Mouse (Mus musculus) Patski (cell line): Measurements from ENCODE around the gene Efcc1. TPM values are rescaled to one million over a fixed set of nuclear protein-coding genes. Genes with fewer than 3 reads are reported as not detected.
"Not testable (repeated sequence)": the region's sequence is repeated elsewhere in the genome, so short reads cannot be mapped to it uniquely, and the experiment has no call there.

ENCODE experiments used
- ATAC-seq: fragments of 100-300 bp; one replicate; pipeline ENCODE4 v1.8.0; 2021
- CTCF ChIA-PET: fragments of 350-600 bp; sonication (Branson Sonifier 250); formaldehyde crosslinking; loops from one replicate; lab custom pipeline; 2022; ENCODE audit warnings: inconsistent platforms; lab: Charles Lee
- POLR2A ChIA-PET: fragments of 350-600 bp; sonication (Branson Sonifier 250); formaldehyde crosslinking; loops from one replicate; lab custom pipeline; 2022; ENCODE audit warnings: antibody characterized with exemption, inconsistent platforms; lab: Charles Lee
- DNase-seq: peaks from one replicate; pipeline ENCODE4 v3.0.0-alpha.2; 2011; ENCODE audit warnings: low read depth, low spot score
- H3K27me3 ChIP-seq: fragments of 371-371 bp; one replicate; pipeline ENCODE4 v1.5.1; 2021
- CTCF ChIP-seq: fragments of 100-300 bp; IDR thresholded peaks from one replicate; pipeline ENCODE4 v1.5.1; 2021
- in situ Hi-C: fragments of 300-500 bp; cut with MboI; formaldehyde crosslinking; loops from 3 replicates; pipeline ENCODE4 v1.11.1; 2018; ENCODE audit warnings: low pct_unique_long_range_greater_than_20kb, mixed read lengths
- polyA plus RNA-seq: library from polyadenylated mRNA; unstranded; gene quantifications from one replicate; pipeline ENCODE4 v1.2.3, GENCODE M21; 2021

Efcc1 gene
- polyA plus RNA-seq, 1 experiment from 2014 or later, result 0.10 TPM

DNA sequence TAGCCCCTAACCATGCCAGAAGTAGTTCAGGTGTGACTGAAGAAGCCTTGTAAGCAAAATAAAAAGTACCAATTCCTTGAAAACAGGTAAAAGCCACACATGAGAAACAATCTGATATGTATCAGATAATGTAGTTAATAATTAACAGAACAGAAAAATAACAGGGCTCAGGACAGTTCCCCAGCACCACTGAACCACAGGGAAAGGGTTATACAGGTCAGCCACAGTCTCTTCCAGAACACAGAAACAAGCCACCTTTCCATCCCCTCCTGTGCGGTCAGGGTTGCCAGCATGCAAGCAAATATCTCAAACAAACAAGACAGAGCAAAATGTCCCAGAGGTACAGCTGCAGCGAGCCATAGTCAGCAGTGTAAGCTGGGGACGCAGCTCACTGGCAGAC is 28.7 kb downstream of the Efcc1 start:
- DNase-seq (no peak), ATAC-seq (no peak)
- CTCF ChIA-PET, result no interaction called here
- POLR2A ChIA-PET, result no interaction called here
- no peaks in the 10 kb centered on the region for H3K27me3 ChIP-seq
- no peak for TF ChIP-seq CTCF
- in situ Hi-C loops, result no loop called here

- DNase-seq (no peak), ATAC-seq (no peak)
- no peak for TF ChIP-seq CTCF
- H3K27me3 ChIP-seq, result no peaks in the 10 kb centered on the region
- in situ Hi-C loops, result no loop called here
- POLR2A ChIA-PET, result no interaction called here
- CTCF ChIA-PET, result no interaction called here
These were observed 29.2 kb downstream of the Efcc1 start for GRCm38 (mm10) chr6:87759850-87760249.

DNA sequence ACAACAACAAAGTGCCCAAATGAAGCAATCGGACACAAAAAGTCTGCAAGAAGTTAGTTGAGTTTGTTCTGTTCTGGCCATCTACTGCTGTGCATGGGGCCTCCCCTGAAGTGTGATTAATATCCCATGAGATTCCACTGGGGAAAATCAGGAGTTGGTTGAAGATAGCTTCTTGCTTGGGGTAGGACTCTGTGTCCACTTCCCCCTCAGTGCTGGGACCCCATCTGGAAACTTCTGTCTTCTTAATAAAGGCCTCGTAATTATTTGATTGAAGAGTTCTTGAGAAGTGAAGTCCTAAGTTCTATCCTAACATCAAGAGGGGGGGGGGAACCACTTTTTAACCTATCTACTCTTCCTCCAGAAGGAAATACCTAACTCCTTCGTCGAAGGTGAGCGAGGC is 31.5 kb downstream of the Efcc1 start:
- no peak for DNase-seq
- in situ Hi-C loops, result no loop called here
- no peak for TF ChIP-seq CTCF
- no peaks in the 10 kb centered on the region for H3K27me3 ChIP-seq
- ChIA-PET CTCF (no interaction called here), POLR2A (interaction anchor here (1.3 kb wide), 1 partner anchor 9 kb away, joined by 3 read pairs; no protein-coding TSS in a partner anchor)
- ATAC-seq, result no peak

- peak; percentile 72 for TF ChIP-seq CTCF
- DNase-seq, result no peak
- in situ Hi-C loops, result no loop called here
- POLR2A ChIA-PET, result interaction anchor here (0.6 to 1.3 kb wide), 2 partner anchors 11 to 988 kb away, joined by 3 read pairs; no protein-coding TSS in a partner anchor
- CTCF ChIA-PET, result interaction anchor here (1.0 to 1.4 kb wide), 2 partner anchors 46 to 234 kb away, joined by 3 read pairs; no protein-coding TSS in a partner anchor
- ATAC-seq, result peak; percentile 39
- H3K27me3 ChIP-seq, result no peaks in the 10 kb centered on the region
These were observed 33.0 kb downstream of the Efcc1 start for GRCm38 (mm10) chr6:87763376-87764280.

DNA sequence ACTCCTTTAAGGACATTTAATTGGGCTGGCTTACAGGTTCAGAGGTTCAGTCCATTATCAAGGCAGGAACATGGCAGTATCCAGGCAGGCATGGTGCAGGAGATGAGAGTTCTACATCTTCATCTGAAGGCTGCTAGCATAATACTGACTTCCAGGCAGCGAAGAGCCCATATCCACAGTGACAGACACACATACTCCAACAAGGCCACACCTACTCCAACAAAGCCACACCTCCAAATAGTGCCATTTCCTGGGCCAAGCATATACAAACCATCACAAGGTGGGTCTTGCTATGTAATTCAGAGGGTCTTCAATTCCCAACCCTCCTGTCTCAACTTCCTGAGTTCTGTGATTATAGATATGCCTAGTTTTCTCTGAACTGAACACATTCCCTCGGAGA is 33.6 kb downstream of the Efcc1 start:
- ATAC-seq, in situ Hi-C loops, POLR2A ChIA-PET, H3K27me3 ChIP-seq, DNase-seq: not testable (repeated sequence)
- CTCF ChIA-PET, result interaction anchor here (1.0 to 1.4 kb wide), 2 partner anchors 45 to 234 kb away, joined by 3 read pairs; no protein-coding TSS in a partner anchor

DNA sequence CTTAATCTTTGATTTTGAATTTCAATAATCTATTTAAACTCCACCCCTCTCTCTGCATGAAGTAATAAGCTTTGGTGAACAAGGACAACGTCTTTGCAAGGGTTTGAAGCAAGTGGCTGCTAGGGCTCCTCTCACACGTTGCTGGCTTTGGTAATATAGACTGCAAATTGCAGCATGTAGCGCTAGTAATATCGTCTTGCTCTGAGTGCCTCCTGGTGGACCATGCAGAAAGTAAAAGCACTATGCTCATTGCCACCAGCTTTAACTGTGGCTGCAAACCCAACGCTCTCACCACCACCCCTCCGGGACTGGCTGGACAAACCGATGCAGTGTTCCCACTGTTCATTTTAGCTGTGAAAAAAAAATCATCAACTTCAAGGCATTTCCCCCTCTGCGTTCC is 40.0 kb downstream of the Efcc1 start:
- ChIA-PET POLR2A (no interaction called here), CTCF (no interaction called here)
- no peak for TF ChIP-seq CTCF
- in situ Hi-C loops, result no loop called here
- DNase-seq (no peak), ATAC-seq (no peak)
- peaks cover 9% of the 10 kb centered on the region for H3K27me3 ChIP-seq

DNA sequence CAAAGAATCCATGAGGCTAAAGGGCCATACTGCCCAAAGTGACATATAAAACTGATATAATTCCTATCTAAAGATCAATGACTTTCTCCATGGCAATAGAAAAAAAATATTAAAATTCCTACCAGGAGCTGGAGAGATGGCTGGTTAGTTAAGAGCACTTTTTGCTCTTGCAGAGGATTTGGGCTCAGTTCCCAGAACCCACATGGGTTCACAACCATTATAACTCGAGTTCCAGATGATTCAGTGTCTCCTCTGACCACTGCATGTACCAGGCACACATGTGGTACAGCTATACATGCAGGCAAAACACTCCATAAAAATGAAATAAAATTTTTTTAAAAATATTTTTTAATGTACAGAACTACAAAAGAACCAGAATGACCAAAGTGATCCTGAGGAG is 43.8 kb downstream of the Efcc1 start:
- H3K27me3 ChIP-seq, result peaks cover 9% of the 10 kb centered on the region
- in situ Hi-C loops, result no loop called here
- POLR2A ChIA-PET, result no interaction called here
- ATAC-seq, result no peak
- CTCF ChIA-PET, result no interaction called here
- no peak for DNase-seq
- TF ChIP-seq CTCF, result no peak

- ChIA-PET POLR2A (no interaction called here), CTCF (no interaction called here)
- H3K27me3 ChIP-seq, result peaks cover 9% of the 10 kb centered on the region
- TF ChIP-seq CTCF, result no peak
- DNase-seq (no peak), ATAC-seq (no peak)
- in situ Hi-C loops, result no loop called here
These were observed 44.2 kb downstream of the Efcc1 start for GRCm38 (mm10) chr6:87774909-87775308.

GRCm38 (mm10) chr6:87775588-87776245 is 45.0 kb downstream of the Efcc1 start:
- POLR2A ChIA-PET, result no interaction called here
- no peak for TF ChIP-seq CTCF
- no peak for ATAC-seq
- CTCF ChIA-PET, result no interaction called here
- peaks cover 9% of the 10 kb centered on the region for H3K27me3 ChIP-seq
- in situ Hi-C loops, result no loop called here
- no peak for DNase-seq

DNA sequence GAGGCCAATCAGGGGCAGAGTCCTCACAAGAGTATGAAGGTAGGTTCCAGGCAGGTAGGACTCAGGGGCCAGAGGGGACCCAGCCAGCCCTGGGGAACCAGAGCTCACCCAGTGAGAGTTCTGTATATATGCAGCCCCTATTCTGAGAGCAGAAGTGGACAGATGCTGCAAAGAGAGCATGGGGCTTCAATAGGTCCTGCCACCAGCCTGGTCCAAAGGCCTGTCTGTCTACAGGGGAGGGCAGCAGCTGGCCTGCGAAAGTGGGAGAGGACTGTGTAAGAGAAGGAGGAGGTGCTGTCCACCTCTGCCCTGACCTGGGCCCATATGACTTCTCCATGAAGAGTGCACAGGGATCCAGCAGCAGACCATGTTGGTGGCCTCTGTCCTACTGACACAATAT is 46.0 kb downstream of the Efcc1 start:
- no peak for TF ChIP-seq CTCF

GRCm38 (mm10) chr6:87777842-87778241 is 47.2 kb downstream of the Efcc1 start, which contains the start of gene Gp9:
Gene Gp9, plus strand, starts transcription at chr6:87778072.
- ChIA-PET CTCF (no interaction called here), POLR2A (no interaction called here)
- no peak for ATAC-seq
- H3K27me3 ChIP-seq, result peaks cover 7% of the 10 kb centered on the region
- no peak for TF ChIP-seq CTCF
- in situ Hi-C loops, result no loop called here
- no peak for DNase-seq

More for the DNA sequence above, 46.0 kb downstream of the Efcc1 start:
- ChIA-PET POLR2A (no interaction called here), CTCF (no interaction called here)
- ATAC-seq, result no peak
- peaks cover 9% of the 10 kb centered on the region for H3K27me3 ChIP-seq
- in situ Hi-C loops, result no loop called here
- DNase-seq, result no peak
